Mouse (Mus musculus) CH12.LX (cell line): Measurements from ENCODE around the gene Uqcr11. TPM values are rescaled to one million over a fixed set of nuclear protein-coding genes. Genes with fewer than 3 reads are reported as not detected.

ENCODE experiments used
- DNase-seq: peaks from one replicate; pipeline ENCODE4 v3.0.0-alpha.2; 2013; ENCODE audit errors: extremely low read depth
- H3K27ac ChIP-seq: 2 replicates; pipeline ENCODE4 v1.5.1; 2012; ENCODE audit warnings: low read depth, mild to moderate bottlenecking, control low read depth, moderate library complexity; ENCODE audit not compliant: insufficient read depth
- H3K27me3 ChIP-seq: replicated peaks from 2 replicates; pipeline ENCODE3; 2012; ENCODE audit warnings: inconsistent platforms
- H3K36me3 ChIP-seq, 2 experiments: replicated peaks in 1 of 2; 2 replicates each; pipeline versions ENCODE3 to v1.6.1; 2012; ENCODE audit warnings: inconsistent platforms in 1 of 2, low read length in 1 of 2, mild to moderate bottlenecking in 1 of 2, mixed read lengths in 1 of 2, moderate library complexity in 1 of 2; ENCODE audit not compliant: control insufficient read depth in 1 of 2, insufficient read depth in 1 of 2
- H3K4me1 ChIP-seq, 2 experiments: 2 replicates each; pipeline ENCODE4 v1.6.1; 2012; ENCODE audit warnings: inconsistent platforms in 1 of 2, moderate library complexity in 1 of 2; ENCODE audit not compliant: insufficient read depth in 2 of 2, control insufficient read depth in 1 of 2
- H3K4me2 ChIP-seq: 2 replicates; pipeline ENCODE4 v1.6.1; 2012; ENCODE audit warnings: low read depth, mild to moderate bottlenecking, control low read depth; ENCODE audit not compliant: poor library complexity, insufficient read depth, severe bottlenecking
- H3K4me3 ChIP-seq, 3 experiments: fragments of 150-350 bp in 1 of 3; sonication (generic) in 1 of 3; replicated peaks in 1 of 3; 2 replicates each; pipeline versions ENCODE3 to v1.5.1; 2011 to 2012; ENCODE audit warnings: low read depth in 2 of 3, low read length in 2 of 3, mild to moderate bottlenecking in 2 of 3, moderate library complexity in 2 of 3, control low read depth in 1 of 3, improper control_type of control experiment in 1 of 3, inconsistent platforms in 1 of 3, mixed read lengths in 1 of 3; ENCODE audit not compliant: poor library complexity in 1 of 3
- H3K79me2 ChIP-seq: replicated peaks from 2 replicates; pipeline ENCODE4 v1.6.1; 2012; ENCODE audit warnings: mild to moderate bottlenecking, moderate library complexity; ENCODE audit not compliant: control insufficient read depth, poor library complexity, insufficient read depth, severe bottlenecking; ENCODE audit errors: extremely low read depth
- H3K9ac ChIP-seq: 2 replicates; pipeline ENCODE4 v1.6.1; 2012; ENCODE audit warnings: low read depth, mild to moderate bottlenecking, control low read depth, moderate library complexity; ENCODE audit not compliant: insufficient read depth
- H3K9me3 ChIP-seq: replicated peaks from 2 replicates; pipeline ENCODE3; 2012; ENCODE audit warnings: low read length, inconsistent platforms, mixed read lengths
- BHLHE40 ChIP-seq: IDR thresholded peaks from 2 replicates; pipeline ENCODE4 v1.6.1; 2011; ENCODE audit warnings: mild to moderate bottlenecking, low read depth, low read length, improper control_type of control experiment
- CHD2 ChIP-seq: IDR thresholded peaks from 2 replicates; pipeline ENCODE4 v1.6.1; 2011; ENCODE audit warnings: low read length, improper control_type of control experiment
- E2F4 ChIP-seq: IDR thresholded peaks from 2 replicates; pipeline ENCODE4 v1.6.1; 2011; ENCODE audit warnings: low read depth, low read length, improper control_type of control experiment; ENCODE audit not compliant: insufficient replicate concordance
- ELF1 ChIP-seq: IDR thresholded peaks from 2 replicates; pipeline ENCODE4 v1.6.1; 2014; ENCODE audit warnings: low read depth, mild to moderate bottlenecking, inconsistent platforms, low read length, improper control_type of control experiment
- ETS1 ChIP-seq: conservative IDR thresholded peaks from 2 replicates; pipeline ENCODE4 v1.6.1; 2012; ENCODE audit warnings: low read depth, mild to moderate bottlenecking, inconsistent platforms, low read length, improper control_type of control experiment, moderate library complexity
- GABPA ChIP-seq: IDR thresholded peaks from 2 replicates; pipeline ENCODE4 v1.6.1; 2012; ENCODE audit warnings: low read depth, low read length, improper control_type of control experiment, inconsistent platforms; ENCODE audit not compliant: insufficient replicate concordance
- HCFC1 ChIP-seq: IDR thresholded peaks from 2 replicates; pipeline ENCODE4 v1.6.1; 2012; ENCODE audit warnings: low read depth, mild to moderate bottlenecking, inconsistent platforms, low read length, improper control_type of control experiment
- IRF4 ChIP-seq: IDR thresholded peaks from 2 replicates; pipeline ENCODE4 v1.6.1; 2014; ENCODE audit warnings: low read depth, mild to moderate bottlenecking, inconsistent platforms, low read length, improper control_type of control experiment
- JUND ChIP-seq: conservative IDR thresholded peaks from 2 replicates; pipeline ENCODE4 v1.6.1; 2011; ENCODE audit warnings: low read depth, low read length, improper control_type of control experiment
- KAT2A ChIP-seq: IDR thresholded peaks from 2 replicates; pipeline ENCODE4 v1.6.1; 2012; ENCODE audit warnings: low read length, improper control_type of control experiment, inconsistent platforms; ENCODE audit not compliant: insufficient replicate concordance
- MAX ChIP-seq: IDR thresholded peaks from 2 replicates; pipeline ENCODE4 v1.6.1; 2011; ENCODE audit warnings: low read length, improper control_type of control experiment
- MAZ ChIP-seq: IDR thresholded peaks from 2 replicates; pipeline ENCODE4 v1.6.1; 2012; ENCODE audit warnings: low read depth, mild to moderate bottlenecking, inconsistent platforms, low read length, improper control_type of control experiment, moderate library complexity
- MXI1 ChIP-seq: IDR thresholded peaks from 2 replicates; pipeline ENCODE4 v1.6.1; 2011; ENCODE audit warnings: mild to moderate bottlenecking, low read depth, low read length, improper control_type of control experiment
- MYC ChIP-seq: IDR thresholded peaks from 2 replicates; pipeline ENCODE4 v1.6.1; 2011; ENCODE audit warnings: low read depth, mild to moderate bottlenecking, improper control_type of control experiment, low read length
- NELFE ChIP-seq: IDR thresholded peaks from 2 replicates; pipeline ENCODE4 v1.6.1; 2011; ENCODE audit warnings: low read depth, low read length, improper control_type of control experiment
- NRF1 ChIP-seq: IDR thresholded peaks from 2 replicates; pipeline ENCODE4 v1.6.1; 2014; ENCODE audit warnings: low read depth, mild to moderate bottlenecking, inconsistent platforms, low read length, improper control_type of control experiment, moderate library complexity
- POLR2A ChIP-seq: IDR thresholded peaks from 2 replicates; pipeline ENCODE4 v1.6.1; 2011; ENCODE audit warnings: low read depth, mild to moderate bottlenecking, improper control_type of control experiment, low read length
- POLR2AphosphoS2 ChIP-seq: IDR thresholded peaks from 2 replicates; pipeline ENCODE4 v1.6.1; 2011; ENCODE audit warnings: low read depth, low read length, improper control_type of control experiment
- RAD21 ChIP-seq: IDR thresholded peaks from 2 replicates; pipeline ENCODE4 v1.6.1; 2011; ENCODE audit warnings: low read depth, mild to moderate bottlenecking, low read length, improper control_type of control experiment, moderate library complexity
- RCOR1 ChIP-seq: conservative IDR thresholded peaks from 2 replicates; pipeline ENCODE4 v1.6.1; 2012; ENCODE audit warnings: low read depth, mild to moderate bottlenecking, inconsistent platforms, low read length, improper control_type of control experiment
- TBP ChIP-seq: conservative IDR thresholded peaks from 2 replicates; pipeline ENCODE4 v1.6.1; 2011; ENCODE audit warnings: low read depth, low read length, improper control_type of control experiment
- TCF12 ChIP-seq: IDR thresholded peaks from 2 replicates; pipeline ENCODE4 v1.6.1; 2014; ENCODE audit warnings: low read depth, mild to moderate bottlenecking, inconsistent platforms, low read length, improper control_type of control experiment
- UBTF ChIP-seq: IDR thresholded peaks from 2 replicates; pipeline ENCODE4 v1.6.1; 2012; ENCODE audit warnings: low read depth, mild to moderate bottlenecking, inconsistent platforms, low read length, improper control_type of control experiment, moderate library complexity
- ZKSCAN1 ChIP-seq: IDR thresholded peaks from 2 replicates; pipeline ENCODE4 v1.6.1; 2012; ENCODE audit warnings: low read depth, inconsistent platforms, low read length, improper control_type of control experiment, borderline replicate concordance
- ZMIZ1 ChIP-seq: IDR thresholded peaks from 2 replicates; pipeline ENCODE4 v1.6.1; 2012; ENCODE audit warnings: low read depth, mild to moderate bottlenecking, inconsistent platforms, low read length, improper control_type of control experiment
- ZNF384 ChIP-seq: IDR thresholded peaks from 2 replicates; pipeline ENCODE4 v1.6.1; 2012; ENCODE audit warnings: low read depth, low read length, improper control_type of control experiment, inconsistent platforms
- dilution Hi-C: fragments of 300-500 bp; cut with MboI; formaldehyde crosslinking; loops from 2 replicates; pipeline ENCODE4 v1.14.3; 2020; ENCODE audit warnings: low sequenced_read_pairs; ENCODE audit not compliant: extremely low pct_unique_long_range_greater_than_20kb, extremely low pct_ligation_motif_present
- in situ Hi-C: fragments of 300-500 bp; cut with MboI; formaldehyde crosslinking; loops from 3 replicates; pipeline ENCODE4 v1.14.3; 2019; ENCODE audit warnings: low sequenced_read_pairs, low pct_ligation_motif_present, low pct_unique_long_range_greater_than_20kb, mixed read lengths
- polyA plus RNA-seq: library from polyadenylated mRNA; unstranded; fragments of >175 nt; gene quantifications from 2 replicates; pipeline ENCODE4 v1.2.1, GENCODE M21; 2012; ENCODE audit warnings: low read depth; ENCODE audit not compliant: insufficient read length
- total RNA-seq, 2 experiments: library from RNA; depleted of rRNA; stranded (reverse); fragments of 300-350 nt in 1 of 2; fragments of >200 nt in 1 of 2; gene quantifications; 2 replicates each; pipeline ENCODE4 v1.2.3; 2012 to 2014

Uqcr11 gene
- total and polyA plus RNA-seq, 3 experiments = 206 to 466 (median 444) TPM

- Histone ChIP-seq H3K4me3 (peak overlapping the region; percentile 60 to 63 (median 61)), H3K36me3 (peaks cover 42 to 56% of the 10 kb centered on the region in 2 experiments), H3K4me1 (peaks cover 23 to 54% of the 10 kb centered on the region in 2 experiments), H3K27me3 (no peaks in the 10 kb centered on the region), H3K4me2 (peak overlapping the region; percentile 76), H3K79me2 (peaks cover 29% of the 10 kb centered on the region), H3K9ac (peak overlapping the region; percentile 78), H3K9me3 (peaks cover 9% of the 10 kb centered on the region), H3K27ac (peak overlapping the region; percentile 89)
- no peak for DNase-seq
- in situ Hi-C loops = no loop called here
- TF ChIP-seq JUND (no peak), ETS1 (no peak), MXI1 (peak; percentile 84), MAX (peak; percentile 86), BHLHE40 (peak; percentile 77), POLR2A (0 out of 2 replicates have a peak, but pooled peaks have one; percentile 3), MYC (peak; percentile 88), POLR2AphosphoS2 (no peak; the same call in 1 of the 2 replicates)
- dilution Hi-C loops = no loop called here
Measured at GRCm38 (mm10) chr10:80399973-80400703, 6.5 kb downstream of the Uqcr11 start.

- Histone ChIP-seq H3K4me1 (peaks cover 18 to 48% of the 10 kb centered on the region in 2 experiments), H3K4me3 (peak within 1 kb of the TSS; percentile 61 to 78 (median 63)), H3K4me2 (peak within 1 kb of the TSS; percentile 76), H3K27ac (peak within 1 kb of the TSS; percentile 92), H3K36me3 (peaks cover 44 to 56% of the 10 kb centered on the region in 2 experiments), H3K9ac (peak within 1 kb of the TSS; percentile 96), H3K79me2 (peaks cover 22% of the 10 kb centered on the region), H3K27me3 (no peaks in the 10 kb centered on the region), H3K9me3 (peaks cover 9% of the 10 kb centered on the region)
- peak; percentile 100 for DNase-seq
- TF ChIP-seq KAT2A = no peak
- 0 out of 2 replicates have a peak, but pooled peaks have one; percentile 38 for TF ChIP-seq IRF4
- peak; percentile 82 for TF ChIP-seq NRF1
- peak; percentile 93 for TF ChIP-seq NELFE
- TF ChIP-seq MAZ = 0 out of 2 replicates have a peak, but pooled peaks have one; percentile 73
- no peak for TF ChIP-seq RAD21
- peak; percentile 96 for TF ChIP-seq POLR2A
- peak; percentile 51; the same call in 1 of the 2 replicates for TF ChIP-seq E2F4
- no peak for TF ChIP-seq JUND
- peak; percentile 50; the same call in 1 of the 2 replicates for TF ChIP-seq UBTF
- TF ChIP-seq RCOR1 = no peak
- peak; percentile 65 for TF ChIP-seq HCFC1
- TF ChIP-seq ELF1 = peak; percentile 95
- no peak for TF ChIP-seq GABPA
- no peak for TF ChIP-seq ZNF384
- peak; percentile 77; the same call in 1 of the 2 replicates for TF ChIP-seq POLR2AphosphoS2
- TF ChIP-seq ZMIZ1 = 0 out of 2 replicates have a peak, but pooled peaks have one; percentile 55
- TF ChIP-seq ZKSCAN1 = no peak
- TF ChIP-seq TBP = peak; percentile 90; the same call in 1 of the 2 replicates
- TF ChIP-seq TCF12 = peak; percentile 89
- peak; percentile 61 for TF ChIP-seq CHD2
- in situ Hi-C loops = no loop called here
- dilution Hi-C loops = no loop called here
Measured at GRCm38 (mm10) chr10:80399191-80399972, 7.2 kb downstream of the Uqcr11 start, which contains the start of gene Mbd3. Gene Mbd3 (minus strand): TSS chr10:80399550.
